Mouse (Mus musculus) layer of hippocampus, adult 9-10 months (tissue): Measurements from ENCODE around the gene Rnf217.

Experiments
- DNase-seq: peaks from one replicate; pipeline ENCODE4 v3.0.0; 2022; ENCODE audit warnings: low spot score

The Rnf217 gene

GRCm38 (mm10) chr10:31553302-31553701, 55.7 kb downstream of the Rnf217 start:
- no peak for DNase-seq

GRCm38 (mm10) chr10:31551850-31552249, 57.1 kb downstream of the Rnf217 start:
- no peak for DNase-seq

DNA sequence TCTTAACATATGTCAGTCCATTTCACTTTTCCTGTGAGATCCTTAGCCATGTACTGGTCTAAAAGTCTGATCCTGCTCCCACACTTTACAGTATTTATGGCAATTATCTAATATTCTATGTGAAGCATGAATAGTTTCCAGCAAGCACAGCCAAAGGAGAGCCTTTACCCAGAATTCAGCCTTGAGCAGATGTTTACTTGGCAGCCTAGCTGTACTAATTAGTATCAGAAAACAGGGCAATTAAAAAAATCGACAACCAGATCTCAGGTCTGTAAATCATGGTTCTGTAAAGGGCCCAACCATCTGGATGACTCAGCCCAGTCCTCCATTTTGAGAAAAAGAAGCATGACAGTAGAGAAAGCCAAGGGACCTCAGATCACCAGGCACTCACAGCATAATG, 57.6 kb downstream of the Rnf217 start:
- DNase-seq: no peak

DNA sequence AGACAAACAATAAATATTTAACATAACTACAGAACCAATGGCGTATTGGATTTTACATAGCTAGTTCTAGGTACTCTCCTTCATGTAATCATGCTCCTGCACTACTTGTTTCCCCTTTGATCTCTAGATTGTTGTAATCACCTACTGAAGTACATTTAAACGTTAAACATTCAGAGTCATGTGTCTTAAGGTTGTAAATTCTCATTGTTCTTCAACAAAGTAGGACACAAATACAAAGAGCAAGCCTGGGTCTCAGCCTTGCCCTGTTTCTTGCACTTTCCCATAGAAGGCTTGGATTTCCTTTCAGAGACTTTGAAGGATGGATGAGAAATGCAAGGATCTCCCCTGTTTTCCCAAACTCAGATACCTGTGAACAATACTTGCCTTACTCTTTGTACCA, 61.8 kb downstream of the Rnf217 start:
- no peak for DNase-seq

DNA sequence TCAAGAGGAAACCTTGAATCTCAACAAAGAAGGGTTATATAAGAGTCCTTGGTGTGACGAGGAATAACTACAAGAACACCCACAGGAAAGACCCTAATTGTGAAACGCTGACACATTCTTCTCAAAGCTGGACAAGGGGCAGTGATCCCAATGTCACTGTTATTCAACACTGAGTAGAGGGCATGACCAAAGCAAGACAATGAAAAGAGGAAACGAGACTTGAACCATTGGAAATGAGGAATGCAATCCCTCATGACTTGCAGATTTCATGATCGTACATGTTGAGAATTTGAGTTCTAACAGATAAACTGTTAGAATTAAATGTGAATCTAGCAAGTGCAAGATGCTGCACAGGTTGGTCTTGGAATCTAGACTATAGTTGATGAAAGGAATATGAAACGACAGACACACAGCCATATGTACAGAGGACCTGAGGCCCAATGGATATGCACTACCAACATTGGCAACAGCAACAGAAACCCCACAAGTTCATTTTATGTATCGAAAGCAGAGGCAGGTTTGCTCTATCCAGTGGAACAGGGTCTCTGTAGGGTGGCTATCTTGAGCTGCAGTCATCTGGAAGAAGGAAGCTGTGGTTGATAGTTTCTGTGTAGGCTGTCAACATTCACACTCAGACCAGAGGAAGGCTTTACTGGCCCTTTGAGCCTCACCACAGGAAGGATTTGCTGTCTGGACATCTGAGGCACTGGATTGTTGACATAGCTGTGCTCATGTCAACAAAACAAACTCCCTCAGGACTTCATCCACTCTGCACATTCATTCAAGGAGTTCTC, 64.6 kb downstream of the Rnf217 start:
- DNase-seq: no peak

GRCm38 (mm10) chr10:31540518-31540917, 68.5 kb downstream of the Rnf217 start:
- DNase-seq: no peak

DNA sequence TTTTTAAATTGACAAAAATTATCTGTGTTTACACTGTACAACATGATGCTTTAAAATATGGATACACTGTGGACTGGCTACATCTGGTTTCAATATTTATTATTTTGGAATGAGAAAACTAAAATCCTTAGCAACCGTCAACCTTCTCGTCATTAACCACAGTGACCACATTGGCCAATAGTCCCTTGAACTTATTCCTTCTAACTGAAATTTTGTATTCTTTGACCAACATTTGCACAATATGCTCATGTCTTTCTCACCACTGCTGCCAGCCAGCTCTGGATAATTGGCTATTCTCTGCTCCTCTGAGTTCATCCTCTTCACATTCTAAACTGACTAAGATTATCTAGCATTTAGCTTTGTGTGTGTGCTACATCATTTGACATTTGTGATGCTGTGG, 69.6 kb downstream of the Rnf217 start:
- DNase-seq: no peak

DNA sequence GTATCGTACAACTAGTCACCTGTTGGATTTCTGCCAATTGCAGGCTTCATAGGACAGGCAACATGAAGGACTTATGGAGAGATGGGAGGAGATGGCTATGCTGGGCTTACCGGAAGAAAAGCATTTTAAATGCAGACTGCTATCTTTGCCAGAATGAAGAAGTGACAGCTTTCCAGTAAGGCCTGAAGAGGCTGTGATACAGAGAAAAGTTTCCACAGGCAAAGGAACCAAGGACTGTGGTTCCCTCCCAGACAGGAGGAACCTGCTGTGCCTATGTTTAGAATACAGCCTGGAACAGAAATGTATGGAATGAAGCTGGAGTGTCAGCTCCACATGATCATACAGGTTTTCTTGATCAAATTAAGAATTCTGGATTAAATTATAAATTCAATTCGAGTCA, 70.3 kb downstream of the Rnf217 start:
- DNase-seq: no peak

DNA sequence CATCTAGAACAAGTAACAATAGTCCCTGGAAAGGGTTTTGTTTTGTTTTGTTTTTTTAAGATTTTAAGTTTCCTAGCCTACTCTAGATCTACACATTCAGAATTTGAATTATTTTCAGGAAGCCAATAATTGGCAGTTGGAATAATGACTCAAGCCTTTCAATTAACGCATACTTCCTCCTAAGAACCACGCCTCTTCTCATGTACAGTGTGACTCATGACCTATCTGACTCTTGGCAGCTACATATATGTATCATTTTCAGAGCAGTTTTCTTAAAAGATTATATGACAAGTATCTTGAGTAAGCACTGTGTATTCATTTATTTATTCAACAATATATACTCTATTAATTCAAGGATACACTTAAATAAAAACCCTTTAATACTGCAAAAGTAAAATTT, 70.7 kb downstream of the Rnf217 start:
- DNase-seq: no peak

GRCm38 (mm10) chr10:31537213-31537612, 71.8 kb downstream of the Rnf217 start:
- no peak for DNase-seq

- no peak for DNase-seq
Measured at GRCm38 (mm10) chr10:31535046-31535445, 73.9 kb downstream of the Rnf217 start.

DNA sequence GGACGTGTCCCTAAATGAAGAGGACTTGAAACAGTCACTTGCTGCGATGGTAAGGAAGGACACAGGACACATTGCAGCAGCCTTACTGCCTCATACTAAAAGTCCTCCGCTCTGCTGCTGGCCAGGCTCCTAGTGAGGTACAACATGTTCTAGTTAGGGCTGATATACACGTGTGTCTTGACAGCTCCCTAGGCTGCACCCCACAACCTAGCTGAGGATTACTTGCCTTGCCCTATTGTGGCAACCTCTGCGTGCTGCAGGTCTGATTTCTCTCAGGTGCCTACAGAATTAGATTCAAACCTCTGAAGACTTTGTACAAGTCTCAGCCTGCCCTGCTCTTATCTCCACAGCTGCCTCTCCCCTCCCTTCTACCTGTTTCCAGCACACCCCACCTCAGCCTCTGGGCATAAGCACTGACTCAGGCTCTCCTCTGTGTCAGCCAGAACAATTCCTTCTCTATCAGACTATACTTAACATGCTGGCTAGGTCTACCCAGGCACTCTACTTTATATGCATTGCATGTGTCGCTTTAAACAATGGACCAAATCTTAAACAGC, 75.6 kb downstream of the Rnf217 start:
- DNase-seq: no peak

DNA sequence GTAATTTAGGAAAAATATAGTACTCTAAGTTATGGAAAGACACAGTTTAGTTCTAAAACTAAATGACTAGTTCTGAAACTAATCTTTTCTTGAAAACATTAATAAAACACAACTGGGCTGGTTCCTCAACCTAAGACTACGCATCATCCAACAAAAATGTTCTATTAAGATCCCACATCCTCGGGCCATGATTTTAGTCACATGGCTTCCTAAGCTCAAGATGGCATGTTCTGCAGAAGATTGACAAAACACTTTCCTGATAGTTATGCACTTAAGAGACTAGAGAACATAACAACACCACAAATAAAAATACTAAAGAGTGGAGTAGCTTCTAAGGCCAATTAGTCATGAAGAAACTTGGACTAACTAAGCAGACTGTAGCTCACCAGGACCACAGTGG, 76.2 kb downstream of the Rnf217 start:
- no peak for DNase-seq

- no peak for DNase-seq
Measured at GRCm38 (mm10) chr10:31528297-31528984, 80.5 kb downstream of the Rnf217 start.

- no peak for DNase-seq
Measured at GRCm38 (mm10) chr10:31525705-31526104, 83.3 kb downstream of the Rnf217 start.

DNA sequence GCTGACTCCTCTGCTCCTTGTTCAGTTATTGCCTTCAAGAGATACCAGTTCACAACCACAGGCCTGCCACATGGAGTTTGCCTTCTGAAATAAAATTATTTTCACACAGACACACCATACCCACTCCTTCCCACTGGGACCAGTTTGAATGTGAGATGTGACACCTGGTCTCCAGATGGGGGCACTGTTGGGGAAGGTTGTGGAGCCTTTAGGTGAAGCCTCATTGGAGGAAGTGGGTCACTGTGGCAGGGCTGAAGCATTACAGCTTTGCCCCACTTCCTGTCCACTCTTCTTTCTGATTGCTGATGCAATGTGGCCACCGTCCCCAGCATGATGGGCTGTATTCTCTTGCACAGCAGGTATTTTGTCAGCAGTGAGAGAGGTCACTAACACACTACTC, 89.6 kb downstream of the Rnf217 start:
- DNase-seq: no peak

- DNase-seq: no peak
Measured at GRCm38 (mm10) chr10:31518210-31518609, 90.8 kb downstream of the Rnf217 start.

- no peak for DNase-seq
Measured at GRCm38 (mm10) chr10:31517192-31517591, 91.8 kb downstream of the Rnf217 start.

- no peak for DNase-seq
Measured at GRCm38 (mm10) chr10:31515897-31516296, 93.1 kb downstream of the Rnf217 start.

GRCm38 (mm10) chr10:31504134-31504551, 104.8 kb downstream of the Rnf217 start:
- DNase-seq: peak; percentile 65

- DNase-seq: no peak
Measured at GRCm38 (mm10) chr10:31503542-31504133, 105.3 kb downstream of the Rnf217 start.

- no peak for DNase-seq
Measured at GRCm38 (mm10) chr10:31501644-31502043, 107.3 kb downstream of the Rnf217 start.

- no peak for DNase-seq
Measured at GRCm38 (mm10) chr10:31496931-31497330, 112.1 kb downstream of the Rnf217 start.
